Mouse (Mus musculus): ENCODE measurements around the gene Nmnat3. TPM values are rescaled to one million over a fixed set of nuclear protein-coding genes. Genes with fewer than 3 reads are reported as not detected.
"Not testable (repeated sequence)": the region's sequence is repeated elsewhere in the genome, so short reads cannot be mapped to it uniquely, and the experiment has no call there.

The Nmnat3 gene
- 8.9 and 10.2 TPM in 2 replicates for polyA plus RNA-seq (2016; fragmentation: Nextera tagmentation; extraction: Ambion mirVana)

DNA sequence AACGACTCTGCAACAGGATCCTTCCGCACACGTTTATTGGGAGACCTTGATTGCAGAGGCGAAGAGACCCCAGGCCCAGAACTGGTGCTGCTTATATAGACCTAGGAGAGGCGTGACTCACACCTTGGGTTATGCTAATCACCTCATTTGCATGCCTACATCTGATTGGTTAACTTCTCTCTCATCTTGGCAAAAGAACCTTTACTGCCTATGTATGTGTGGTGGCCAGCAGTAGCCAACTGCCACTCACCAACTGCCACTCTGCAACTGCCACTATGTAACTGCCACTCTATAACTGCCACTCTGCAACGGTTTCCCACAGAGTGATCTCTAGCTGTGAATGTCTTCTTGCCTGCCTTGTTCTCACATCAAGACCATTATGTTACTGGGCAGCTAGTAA is at the start of gene Nmnat3:
Nmnat3 (plus strand) TSS at position 301 of the 400 bp plus-strand sequence.
- not testable (repeated sequence) for H3K36me3 ChIP-seq; H3K4me3 ChIP-seq; H3K4me1 ChIP-seq; H3K27ac ChIP-seq; H3K27me3 ChIP-seq (ENCODE audit: insufficient read depth, poor library complexity, severe bottlenecking); H3K9me3 ChIP-seq; DNase-seq (ENCODE audit: low spot score)
- 76% methylated on average over 6 of the region's 6 CpGs for WGBS

DNA sequence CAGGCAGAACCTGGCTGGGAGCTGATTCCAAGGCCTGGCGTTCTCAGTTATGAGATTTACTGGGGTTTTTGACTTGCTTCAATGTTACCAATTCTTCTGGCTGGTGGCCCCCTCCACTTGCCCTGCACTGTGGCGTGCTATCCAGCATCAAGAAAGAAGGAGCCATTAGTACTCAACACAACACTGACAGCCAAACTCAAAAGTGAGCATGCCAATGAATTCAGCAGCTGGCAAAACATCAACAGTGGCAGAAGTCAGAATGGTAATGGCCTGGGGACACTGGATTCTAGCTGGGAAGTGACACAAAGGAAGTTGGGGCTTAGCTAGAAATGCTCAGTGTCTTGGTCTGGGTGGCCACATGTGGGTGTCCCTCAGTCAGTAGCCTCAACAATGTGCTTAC is 43.8 kb upstream of the Nmnat3 start:
- Histone ChIP-seq H3K27ac (no peak overlapping the region), H3K9me3 (no peaks in the 10 kb centered on the region), H3K4me3 (no peak overlapping the region), H3K4me1 (no peaks in the 10 kb centered on the region), H3K36me3 (no peaks in the 10 kb centered on the region), H3K27me3 (ENCODE audit: insufficient read depth, poor library complexity, severe bottlenecking) (no peaks in the 10 kb centered on the region)
- no peak for DNase-seq (ENCODE audit: low spot score)
- 88% methylated on average over 2 of the region's 2 CpGs for whole genome bisulfite sequencing

DNA sequence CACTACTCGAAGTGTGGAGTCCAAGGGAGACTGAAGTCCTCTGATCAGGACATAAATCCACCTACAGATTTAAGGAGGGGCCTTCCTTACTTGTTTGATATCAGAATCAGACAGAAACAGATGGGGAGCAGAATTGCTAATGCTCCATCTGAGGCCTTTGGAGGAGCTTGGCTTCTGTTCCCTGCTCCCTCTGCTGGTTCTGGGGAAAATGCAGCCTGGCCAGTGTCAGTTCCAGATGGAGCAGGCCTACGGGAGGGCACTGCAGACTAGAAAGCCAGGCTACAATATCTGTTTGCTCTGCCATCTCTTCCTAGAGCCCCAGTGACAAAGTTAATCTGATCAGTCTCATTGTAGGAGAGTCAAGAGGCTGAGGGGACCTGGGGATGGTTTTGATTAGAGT is 43.0 kb upstream of the Nmnat3 start:
- DNase-seq (ENCODE audit: low spot score) = no peak
- no peak overlapping the region for H3K4me3 ChIP-seq
- 46% methylated on average over 2 of the region's 2 CpGs for WGBS
- H3K27ac ChIP-seq = no peak overlapping the region
- H3K36me3 ChIP-seq = no peaks in the 10 kb centered on the region
- no peaks in the 10 kb centered on the region for H3K4me1 ChIP-seq
- no peaks in the 10 kb centered on the region for H3K27me3 ChIP-seq (ENCODE audit: insufficient read depth, poor library complexity, severe bottlenecking)
- no peaks in the 10 kb centered on the region for H3K9me3 ChIP-seq

DNA sequence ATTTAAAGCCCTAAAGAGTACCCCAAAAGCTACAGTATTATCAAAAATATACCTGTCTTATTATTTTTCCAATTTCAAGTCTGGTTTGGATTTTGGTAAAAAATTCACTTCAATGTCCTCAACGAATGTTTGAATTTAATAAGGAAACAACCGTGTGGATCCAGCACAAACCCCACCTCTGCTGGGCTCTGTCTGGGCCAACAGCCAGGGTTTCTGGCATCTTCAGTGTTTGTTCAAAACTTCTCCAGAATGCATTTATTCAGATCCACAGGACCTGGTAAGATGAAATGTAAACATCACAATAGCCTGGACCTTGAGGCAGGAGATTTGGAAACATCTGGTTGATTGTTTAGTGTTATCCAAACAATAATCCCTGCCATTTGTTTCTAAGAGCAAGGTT is 42.0 kb upstream of the Nmnat3 start:
- DNase-seq (ENCODE audit: low spot score) = no peak
- H3K4me1 ChIP-seq = no peaks in the 10 kb centered on the region
- H3K4me3 ChIP-seq = no peak overlapping the region
- no peaks in the 10 kb centered on the region for H3K9me3 ChIP-seq
- 75% methylated on average over 2 of the region's 2 CpGs for WGBS
- no peaks in the 10 kb centered on the region for H3K36me3 ChIP-seq
- no peak overlapping the region for H3K27ac ChIP-seq
- H3K27me3 ChIP-seq (ENCODE audit: insufficient read depth, poor library complexity, severe bottlenecking) = no peaks in the 10 kb centered on the region

DNA sequence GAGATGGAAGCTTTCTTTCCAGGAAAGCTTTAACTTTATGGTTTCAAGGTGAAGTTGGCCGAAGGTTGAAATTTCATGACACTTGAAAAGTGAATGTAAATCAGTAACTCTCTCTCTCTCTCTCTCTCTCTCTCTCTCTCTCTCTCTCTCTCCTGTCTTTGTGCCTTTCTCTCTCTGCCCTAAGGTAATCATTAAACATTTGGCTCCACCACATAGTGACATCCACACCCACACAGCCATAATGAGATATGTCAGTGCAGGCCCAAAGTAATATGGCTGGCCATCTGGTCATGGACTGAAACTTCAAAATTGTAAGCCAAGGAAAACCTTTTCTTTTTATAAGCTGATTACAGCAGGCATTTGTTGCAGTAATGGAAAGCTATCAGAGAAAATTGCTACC is 40.9 kb upstream of the Nmnat3 start:
- Histone ChIP-seq H3K9me3 (no peaks in the 10 kb centered on the region), H3K4me3 (no peak overlapping the region), H3K27ac (no peak overlapping the region), H3K4me1 (no peaks in the 10 kb centered on the region), H3K36me3 (no peaks in the 10 kb centered on the region), H3K27me3 (ENCODE audit: insufficient read depth, poor library complexity, severe bottlenecking) (no peaks in the 10 kb centered on the region)
- WGBS = 71% methylated on average over 1 of the region's 1 CpGs
- no peak for DNase-seq (ENCODE audit: low spot score)

DNA sequence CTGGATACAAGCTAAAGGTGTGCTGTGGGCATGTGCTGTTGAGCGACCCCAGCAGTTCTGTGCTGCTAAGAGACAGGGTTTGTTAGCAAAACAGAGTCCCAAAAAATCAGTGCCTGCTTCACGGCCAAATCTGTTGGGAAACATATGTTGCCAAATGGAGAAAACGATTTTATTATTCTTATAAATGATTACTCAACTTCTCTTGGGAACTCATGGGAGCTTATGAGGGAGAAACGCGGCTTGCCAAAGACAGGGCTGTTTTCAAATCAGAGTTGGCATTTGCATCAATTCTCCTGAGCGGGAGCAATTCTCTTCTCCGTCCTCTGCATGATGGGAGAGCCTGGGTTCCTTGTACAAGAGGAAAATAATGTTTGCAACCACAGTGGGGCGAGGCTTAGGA is 27.0 kb upstream of the Nmnat3 start:
- H3K4me3 ChIP-seq = no peak overlapping the region
- 81% methylated on average over 8 of the region's 8 CpGs for WGBS
- no peaks in the 10 kb centered on the region for H3K27me3 ChIP-seq (ENCODE audit: insufficient read depth, poor library complexity, severe bottlenecking)
- no peak overlapping the region for H3K27ac ChIP-seq
- no peaks in the 10 kb centered on the region for H3K9me3 ChIP-seq
- DNase-seq (ENCODE audit: low spot score) = no peak
- no peaks in the 10 kb centered on the region for H3K36me3 ChIP-seq
- no peaks in the 10 kb centered on the region for H3K4me1 ChIP-seq

DNA sequence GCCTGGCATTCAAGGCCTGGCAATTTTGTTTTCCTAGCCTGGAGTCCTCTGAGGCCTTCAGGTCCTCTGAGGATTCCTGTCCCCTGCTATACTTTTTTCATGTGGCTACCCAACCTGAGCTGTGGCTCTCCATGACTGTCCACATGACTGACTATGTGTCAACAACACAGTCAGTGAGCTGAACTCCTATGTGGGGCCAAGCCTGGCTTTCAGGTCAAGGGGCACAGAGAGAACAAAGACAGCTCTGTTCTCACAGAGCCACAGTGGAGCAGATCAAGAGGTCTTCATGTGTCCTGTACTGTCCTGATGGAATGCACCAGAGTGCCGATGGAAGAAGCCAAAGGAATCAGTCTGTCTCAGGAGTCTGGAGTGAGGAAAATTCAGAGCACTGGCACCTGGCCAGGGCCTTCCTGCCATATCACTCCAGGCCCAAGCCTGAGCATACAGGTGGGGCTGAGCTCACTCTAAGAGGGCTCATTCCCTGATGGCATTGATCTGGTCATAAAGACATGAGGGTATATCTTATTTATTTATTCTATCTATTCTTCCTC is 25.7 kb upstream of the Nmnat3 start:
- H3K27me3 ChIP-seq (ENCODE audit: insufficient read depth, poor library complexity, severe bottlenecking) = no peaks in the 10 kb centered on the region
- H3K9me3 ChIP-seq = no peaks in the 10 kb centered on the region
- H3K27ac ChIP-seq = no peak overlapping the region
- no peaks in the 10 kb centered on the region for H3K4me1 ChIP-seq
- 64% methylated on average over 1 of the region's 1 CpGs for WGBS
- no peak for DNase-seq (ENCODE audit: low spot score)
- H3K4me3 ChIP-seq = no peak overlapping the region
- no peaks in the 10 kb centered on the region for H3K36me3 ChIP-seq

DNA sequence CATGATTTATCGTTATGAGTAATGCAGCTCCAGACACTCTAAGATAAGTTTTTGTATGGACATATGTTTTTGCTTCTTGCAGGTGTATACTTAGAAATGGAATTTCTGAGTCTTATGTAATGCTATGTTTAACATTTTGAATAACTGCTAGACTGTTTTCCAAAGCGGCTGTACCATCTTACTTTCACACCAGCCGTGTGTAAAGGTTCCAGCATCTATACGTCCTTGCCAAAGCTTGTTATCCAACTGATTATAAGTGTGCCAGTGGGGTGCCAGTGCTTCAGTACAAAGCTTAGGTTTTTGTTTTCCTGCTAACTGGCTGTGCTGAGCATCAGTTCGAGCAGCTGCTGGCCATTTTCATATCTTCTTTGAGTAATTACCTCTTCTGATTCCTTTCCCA is 22.3 kb upstream of the Nmnat3 start:
- H3K27me3 ChIP-seq (ENCODE audit: insufficient read depth, poor library complexity, severe bottlenecking) = no peaks in the 10 kb centered on the region
- DNase-seq (ENCODE audit: low spot score) = no peak
- no peak overlapping the region for H3K4me3 ChIP-seq
- 74% methylated on average over 5 of the region's 5 CpGs for WGBS
- no peaks in the 10 kb centered on the region for H3K9me3 ChIP-seq
- H3K4me1 ChIP-seq = no peaks in the 10 kb centered on the region
- H3K27ac ChIP-seq = no peak overlapping the region
- no peaks in the 10 kb centered on the region for H3K36me3 ChIP-seq

DNA sequence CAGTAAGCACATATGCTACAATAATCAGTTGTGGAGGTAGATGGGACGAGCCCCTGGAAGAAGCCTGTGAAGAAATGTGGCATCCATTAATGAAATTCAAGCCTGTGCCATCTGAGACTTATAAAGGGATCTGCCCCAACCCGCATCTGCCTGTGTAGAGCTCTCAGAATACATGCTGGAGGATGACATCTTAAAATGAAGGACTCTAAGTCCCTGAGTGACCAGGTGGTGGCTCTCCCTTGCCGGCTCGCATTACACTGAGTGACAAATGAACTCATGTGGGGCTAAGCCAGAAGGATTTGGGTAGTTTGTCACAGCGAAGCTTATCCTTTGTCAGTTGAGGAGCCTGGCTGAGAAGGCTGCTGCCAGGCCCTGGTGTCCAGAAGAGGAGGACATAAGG is 14.5 kb upstream of the Nmnat3 start:
- Histone ChIP-seq H3K27ac (no peak overlapping the region), H3K9me3 (no peaks in the 10 kb centered on the region), H3K4me1 (no peaks in the 10 kb centered on the region), H3K4me3 (no peak overlapping the region), H3K27me3 (ENCODE audit: insufficient read depth, poor library complexity, severe bottlenecking) (no peaks in the 10 kb centered on the region), H3K36me3 (no peaks in the 10 kb centered on the region)
- DNase-seq (ENCODE audit: low spot score) = no peak
- WGBS = 60% methylated on average over 5 of the region's 5 CpGs

DNA sequence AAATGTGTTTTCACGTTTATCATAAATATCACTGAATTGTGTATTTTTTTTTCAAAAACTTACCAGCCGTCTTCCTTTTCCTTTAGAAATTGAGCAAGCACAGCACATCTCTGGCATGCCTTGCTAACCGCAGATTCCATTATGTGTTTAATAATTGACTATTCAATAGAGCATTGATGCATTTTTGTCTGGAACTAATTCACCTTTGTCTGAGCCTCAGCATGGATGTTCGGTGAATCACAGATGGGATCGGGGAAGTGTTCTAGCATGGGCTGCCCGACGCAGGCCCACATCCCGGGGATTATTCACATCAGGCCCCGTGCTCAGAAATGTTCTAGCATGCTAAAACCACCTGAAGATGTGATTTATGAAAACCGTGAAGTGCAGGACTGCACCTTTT is 12.2 kb upstream of the Nmnat3 start:
- no peak for DNase-seq (ENCODE audit: low spot score)
- Histone ChIP-seq H3K9me3 (no peaks in the 10 kb centered on the region), H3K36me3 (no peaks in the 10 kb centered on the region), H3K27ac (no peak overlapping the region), H3K4me1 (no peaks in the 10 kb centered on the region), H3K4me3 (no peak overlapping the region), H3K27me3 (ENCODE audit: insufficient read depth, poor library complexity, severe bottlenecking) (no peaks in the 10 kb centered on the region)
- WGBS = 85% methylated on average over 10 of the region's 10 CpGs

DNA sequence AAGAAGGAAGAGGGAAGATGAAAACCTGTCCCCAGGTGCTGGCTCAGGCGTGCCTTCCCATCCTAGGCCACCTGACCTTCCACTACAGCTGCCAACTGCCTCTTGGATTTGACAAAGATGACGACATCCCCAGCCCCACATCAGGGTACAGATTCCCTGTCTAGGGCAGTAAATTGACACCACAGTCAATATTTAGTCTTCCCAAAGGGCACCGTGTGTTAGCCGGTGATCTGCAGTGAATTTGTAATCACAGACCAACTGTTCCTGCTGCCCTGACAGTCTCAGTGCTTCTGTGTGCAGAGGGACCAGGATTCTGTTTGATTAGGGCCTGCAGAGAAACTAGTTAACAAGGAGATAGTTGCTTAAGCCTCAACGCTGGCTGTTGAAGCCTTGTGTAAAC is 7.1 kb upstream of the Nmnat3 start:
- Histone ChIP-seq H3K27ac (no peak overlapping the region), H3K9me3 (no peaks in the 10 kb centered on the region), H3K27me3 (ENCODE audit: insufficient read depth, poor library complexity, severe bottlenecking) (0 out of 2 replicates have a peak, but pooled peaks cover 3% of the 10 kb centered on the region), H3K4me3 (no peak overlapping the region), H3K4me1 (no peaks in the 10 kb centered on the region), H3K36me3 (no peaks in the 10 kb centered on the region)
- WGBS = 68% methylated on average over 5 of the region's 5 CpGs
- DNase-seq (ENCODE audit: low spot score) = no peak

DNA sequence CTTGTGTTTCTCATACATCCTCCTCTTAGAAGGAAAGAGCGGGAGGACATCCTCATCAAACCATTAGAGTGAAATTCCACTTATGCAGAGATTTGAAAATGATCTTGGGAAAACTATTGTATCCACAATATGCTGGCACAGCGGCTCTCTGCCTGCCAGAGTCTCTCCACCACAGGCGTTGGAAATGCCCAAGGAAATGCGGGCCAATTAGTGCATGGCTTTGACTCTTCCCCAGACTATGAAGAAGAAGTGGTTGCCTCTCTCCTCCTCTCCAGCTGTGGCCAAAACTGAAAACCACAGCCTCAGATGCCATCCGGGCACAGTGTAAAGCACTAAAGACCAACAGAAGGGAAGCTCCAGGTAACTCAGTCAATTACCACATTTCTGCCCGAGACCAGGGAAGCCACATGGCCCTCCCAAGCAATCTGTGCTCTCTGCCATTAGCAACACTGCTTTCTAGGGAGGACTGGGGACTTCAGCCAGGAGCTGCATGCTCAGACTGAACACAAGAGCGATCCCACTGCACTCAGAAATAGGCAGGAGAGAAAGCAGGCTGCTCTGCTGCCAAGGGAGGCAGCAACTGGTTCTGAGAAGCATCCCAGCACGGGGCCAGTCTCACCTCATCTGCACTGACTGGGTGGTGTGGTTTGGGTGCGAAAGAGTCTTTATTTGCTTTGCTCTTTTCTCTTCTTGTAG is 1.5 kb upstream of the Nmnat3 start:
- WGBS = 70% methylated on average over 9 of the region's 9 CpGs
- Histone ChIP-seq H3K4me3 (no peak overlapping the region), H3K36me3 (no peaks in the 10 kb centered on the region), H3K27me3 (ENCODE audit: insufficient read depth, poor library complexity, severe bottlenecking) (0 out of 2 replicates have a peak, but pooled peaks cover 3% of the 10 kb centered on the region), H3K4me1 (no peaks in the 10 kb centered on the region), H3K9me3 (no peaks in the 10 kb centered on the region), H3K27ac (no peak overlapping the region)
- DNase-seq (ENCODE audit: low spot score) = no peak

DNA sequence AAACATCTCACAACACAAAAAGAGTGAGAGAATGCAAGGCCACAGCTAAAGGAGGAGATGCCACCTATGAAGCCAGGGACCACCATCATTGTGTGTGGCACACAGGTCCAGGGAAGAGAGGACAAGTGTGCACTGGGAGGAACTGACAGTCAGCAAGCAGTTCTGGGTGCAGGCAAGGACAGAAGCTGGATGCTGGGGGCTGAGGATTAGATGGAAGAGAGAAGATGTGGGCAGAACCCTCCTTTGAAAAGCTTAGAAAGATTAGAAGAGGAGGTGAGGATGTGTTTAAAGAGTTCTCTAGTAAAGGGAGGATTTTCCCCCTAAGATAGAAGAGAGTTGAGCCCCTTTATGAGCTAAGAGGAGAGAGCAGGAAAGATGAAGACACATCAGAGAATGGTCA is 2.4 kb downstream of the Nmnat3 start:
- Histone ChIP-seq H3K4me1 (no peaks in the 10 kb centered on the region), H3K4me3 (no peak overlapping the region), H3K36me3 (no peaks in the 10 kb centered on the region), H3K27ac (no peak overlapping the region), H3K9me3 (no peaks in the 10 kb centered on the region), H3K27me3 (ENCODE audit: insufficient read depth, poor library complexity, severe bottlenecking) (peaks cover under 1% of the 10 kb centered on the region)
- no peak for DNase-seq (ENCODE audit: low spot score)

DNA sequence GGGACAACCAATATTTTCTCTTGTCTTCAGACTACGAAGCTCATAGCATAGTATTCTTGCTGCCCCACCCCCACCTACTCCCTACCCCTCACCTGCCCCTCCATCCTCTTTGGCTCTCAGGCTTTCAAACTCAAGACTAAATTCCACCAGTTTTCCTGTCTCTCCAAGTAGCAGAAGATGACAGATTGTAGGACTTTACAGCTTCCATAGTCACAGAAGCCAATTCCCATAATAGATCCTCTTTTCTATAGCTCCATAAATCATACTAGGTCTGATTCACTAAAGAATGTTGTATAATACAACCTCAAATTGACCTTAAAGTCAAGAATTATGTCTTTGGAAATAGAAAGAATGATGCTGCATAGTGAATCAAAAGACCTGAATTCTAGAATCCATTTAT is 3.4 kb downstream of the Nmnat3 start:
- no peak for DNase-seq (ENCODE audit: low spot score)
- no peaks in the 10 kb centered on the region for H3K4me1 ChIP-seq
- 79% methylated on average over 1 of the region's 1 CpGs for WGBS
- no peaks in the 10 kb centered on the region for H3K9me3 ChIP-seq
- no peaks in the 10 kb centered on the region for H3K36me3 ChIP-seq
- no peak overlapping the region for H3K27ac ChIP-seq
- H3K27me3 ChIP-seq (ENCODE audit: insufficient read depth, poor library complexity, severe bottlenecking) = peaks cover 6% of the 10 kb centered on the region
- H3K4me3 ChIP-seq = no peak overlapping the region

All from heart, embryonic 10.5 days (tissue).